ENCODE assay signal across 31 mouse cellular contexts in genomic region chr3:69340486-69340885, GRCm38 (mm10). TPM values are rescaled to one million over a fixed set of nuclear protein-coding genes. Genes with fewer than 3 reads are reported as not detected.
A peak's percentile ranks its signal among the peaks of the same experiment; 100 is the strongest.
DNase-seq lines count a peak whose midpoint lies in the region; ATAC-seq and TF ChIP-seq lines count a peak whose summit lies in the region.
"Had no signal": no experiment of that assay in that cellular context is flagged by ENCODE, and none has a peak within 500 bp of the region (broad histone marks: within the 10 kb centered on the region; RNA-seq: fewer than 3 reads in every experiment).

No protein-coding gene starts in this region.

- ATAC-seq in common myeloid progenitor, adult 5-6 weeks (replicated peaks; ENCODE audit: low read depth, poor library complexity, severe bottlenecking): peak; percentile 59
- ATAC-seq in liver, embryonic 11.5 days (replicated peaks; ENCODE audit: low FRiP score): peak; percentile 85
- peak; percentile 76 for ATAC-seq in liver, embryonic 16.5 days (ENCODE audit: low read depth)
- no peak for ATAC-seq in forebrain, embryonic 12.5 days (ENCODE audit: low FRiP score)
- ATAC-seq: forebrain, postnatal 0 days; intestine, postnatal 0 days; lung, postnatal 0 days; midbrain, embryonic 15.5 days had no signal

- H3K4me1 ChIP-seq in liver, embryonic 11.5 days (replicated peaks; ENCODE audit: control insufficient read depth, insufficient read depth, low read length): peaks cover 24% of the 10 kb centered on the region
- H3K4me1 ChIP-seq in liver, embryonic 16.5 days (ENCODE audit: control insufficient read depth, low read depth, low read length): peaks cover 39% of the 10 kb centered on the region
- peaks cover 6% of the 10 kb centered on the region; the same call in 1 of the 2 replicates for H3K4me1 ChIP-seq in forebrain, embryonic 12.5 days
- H3K4me1 ChIP-seq: midbrain, embryonic 10.5 days; midbrain, embryonic 15.5 days had no signal

- intact Hi-C loops in gastrocnemius, adult 2 months (cut with DNase I): no loop called here

- no peaks in the 10 kb centered on the region for H3K36me3 ChIP-seq in liver, embryonic 11.5 days (ENCODE audit: control insufficient read depth, insufficient read depth, low read length)
- H3K36me3 ChIP-seq in liver, embryonic 16.5 days (ENCODE audit: control insufficient read depth, insufficient read depth): no peaks in the 10 kb centered on the region
- H3K36me3 ChIP-seq in forebrain, embryonic 12.5 days (replicated peaks): no peaks in the 10 kb centered on the region
- H3K36me3 ChIP-seq: embryonic facial prominence, embryonic 12.5 days; heart, embryonic 15.5 days; limb, embryonic 12.5 days; midbrain, embryonic 10.5 days; midbrain, embryonic 15.5 days; neural tube, embryonic 15.5 days had no signal

- peak overlapping the region; percentile 48 for H3K4me2 ChIP-seq in liver, embryonic 11.5 days
- H3K4me2 ChIP-seq in liver, embryonic 16.5 days (ENCODE audit: low read depth, low read length): peak overlapping the region; percentile 2; the same call in 1 of the 2 replicates
- no peak overlapping the region for H3K4me2 ChIP-seq in forebrain, embryonic 12.5 days
- H3K4me2 ChIP-seq: embryonic facial prominence, embryonic 12.5 days; heart, embryonic 15.5 days; hindbrain, embryonic 14.5 days; limb, embryonic 12.5 days; midbrain, embryonic 15.5 days; neural tube, embryonic 15.5 days had no signal

- H3K27ac ChIP-seq in gastrocnemius, adult 2 months: peak overlapping the region; percentile 89
- peak overlapping the region; percentile 68 for H3K27ac ChIP-seq in liver, embryonic 11.5 days (ENCODE audit: low read depth, low read length)
- H3K27ac ChIP-seq in liver, embryonic 16.5 days (ENCODE audit: low read length): peak overlapping the region; percentile 24
- H3K27ac ChIP-seq in forebrain, embryonic 12.5 days: no peak overlapping the region
- H3K27ac ChIP-seq: embryonic facial prominence, embryonic 12.5 days; heart, embryonic 15.5 days; hindbrain, embryonic 14.5 days; limb, embryonic 12.5 days; macrophage; midbrain, embryonic 10.5 days; midbrain, embryonic 15.5 days; neural tube, embryonic 15.5 days had no signal

- no peak overlapping the region for H3K4me3 ChIP-seq in gastrocnemius, adult 2 months
- H3K4me3 ChIP-seq in liver, embryonic 11.5 days (ENCODE audit: low read depth, low read length): no peak overlapping the region
- H3K4me3 ChIP-seq in liver, embryonic 16.5 days (ENCODE audit: low read depth, low read length): no peak overlapping the region
- no peak overlapping the region for H3K4me3 ChIP-seq in forebrain, embryonic 12.5 days (replicated peaks)
- H3K4me3 ChIP-seq: embryonic facial prominence, embryonic 12.5 days; heart, embryonic 15.5 days; limb, embryonic 12.5 days; midbrain, embryonic 10.5 days; midbrain, embryonic 15.5 days; neural tube, embryonic 15.5 days had no signal

- H3K9me3 ChIP-seq in liver, embryonic 11.5 days (ENCODE audit: control insufficient read depth, low read length): no peaks in the 10 kb centered on the region
- no peaks in the 10 kb centered on the region for H3K9me3 ChIP-seq in liver, embryonic 16.5 days (replicated peaks; ENCODE audit: control insufficient read depth, low read length)
- no peaks in the 10 kb centered on the region for H3K9me3 ChIP-seq in forebrain, embryonic 12.5 days
- H3K9me3 ChIP-seq: embryonic facial prominence, embryonic 12.5 days; heart, embryonic 15.5 days; limb, embryonic 12.5 days; midbrain, embryonic 10.5 days; midbrain, embryonic 15.5 days; neural tube, embryonic 15.5 days had no signal

- 32% methylated on average over 1 of the region's 1 CpGs for WGBS in liver, embryonic 11.5 days
- WGBS in liver, embryonic 16.5 days (ENCODE audit: insufficient replicate concordance): 5% methylated on average over 1 of the region's 1 CpGs
- 79% methylated on average over 1 of the region's 1 CpGs for WGBS in forebrain, embryonic 12.5 days

- H3K9ac ChIP-seq in liver, embryonic 11.5 days (ENCODE audit: low read depth, low read length): 0 out of 2 replicates have a peak overlapping the region, but pooled peaks have one; percentile 34
- no peak overlapping the region for H3K9ac ChIP-seq in liver, embryonic 16.5 days (ENCODE audit: low read depth, low read length)
- H3K9ac ChIP-seq in forebrain, embryonic 12.5 days: no peak overlapping the region
- H3K9ac ChIP-seq: embryonic facial prominence, embryonic 12.5 days; forebrain, postnatal 0 days; heart, embryonic 15.5 days; hindbrain, embryonic 14.5 days; limb, embryonic 12.5 days; midbrain, embryonic 15.5 days; neural tube, embryonic 15.5 days had no signal

- DNase-seq in gastrocnemius, adult 2 months: no peak
- DNase-seq in gastrocnemius, postnatal 4 days (ENCODE audit: low spot score in 2 of 2): no peak
- DNase-seq in liver, embryonic 11.5 days (ENCODE audit: low spot score): no peak
- DNase-seq in spleen, adult 12 weeks (ENCODE audit: low spot score): no peak
- no peak for DNase-seq in adrenal gland, adult 18-20 months (ENCODE audit: low spot score in 2 of 2)
- DNase-seq: adrenal gland, postnatal 25 days; cerebellum, adult 8-10 months; cerebellum, postnatal 25 days; forebrain, postnatal 0 days; gastrocnemius, postnatal 25 days; kidney, adult 9 months; kidney, postnatal 10 days; layer of hippocampus, adult 9-11 months; lung, adult 18-20 months; retina, postnatal 1 day; right cerebral cortex, postnatal 14 days; thymus, postnatal 14 days had no signal

- H3K27me3 ChIP-seq in liver, embryonic 11.5 days (replicated peaks; ENCODE audit: control insufficient read depth, insufficient read depth, low read length): no peaks in the 10 kb centered on the region
- no peaks in the 10 kb centered on the region for H3K27me3 ChIP-seq in liver, embryonic 16.5 days (ENCODE audit: control insufficient read depth, insufficient read depth, low read depth, low read length)
- H3K27me3 ChIP-seq in forebrain, embryonic 12.5 days: no peaks in the 10 kb centered on the region
- H3K27me3 ChIP-seq: embryonic facial prominence, embryonic 12.5 days; heart, embryonic 15.5 days; limb, embryonic 12.5 days; midbrain, embryonic 15.5 days; neural tube, embryonic 15.5 days had no signal

- TF ChIP-seq CTCF in gastrocnemius, adult 2 months (IDR thresholded peaks at IDR 0.05): no peak

RNA-seq across cellular contexts. Expression of gene Ppm1l, which starts 23.8 kb away (rescaled TPM):
- total RNA-seq in gastrocnemius, adult 2 months (2021): 10 to 100 TPM; 90.3 to 91.8 TPM
- 10 to 100 TPM; 31.5 to 39.7 TPM for total RNA-seq in gastrocnemius, postnatal 4 days (2021)
- total RNA-seq in common myeloid progenitor, adult 5-6 weeks (2017): 6.1 and 6.6 TPM in 2 replicates
- 8.2 and 8.3 TPM in 2 replicates for polyA plus RNA-seq in liver, embryonic 11.5 days (2014; fragmentation: Nextera tagmentation; extraction: Ambion mirVana)
- 4.1 and 4.6 TPM in 2 replicates for polyA plus RNA-seq in liver, embryonic 16.5 days (2015; fragmentation: Nextera tagmentation; extraction: Ambion mirVana)
- 23.6 and 24.3 TPM in 2 replicates for polyA plus RNA-seq in forebrain, embryonic 12.5 days (2016; fragmentation: Nextera tagmentation; extraction: Ambion mirVana)
- 10 to 100 TPM; 15.0 to 15.8 TPM for total RNA-seq in adrenal gland, adult 18-20 months (2021)
- total RNA-seq: MEL had no signal
